Mouse (Mus musculus) forebrain, postnatal 0 days (tissue): ENCODE data around the gene Gpx4. TPM values are rescaled to one million over a fixed set of nuclear protein-coding genes. Genes with fewer than 3 reads are reported as not detected.

Source experiments
- ATAC-seq: fragments of 200-750 bp; cut with Nextera tagmentation; 2 replicates; pipeline ENCODE4 v1.8.0; 2017; ENCODE audit warnings: mild to moderate bottlenecking, moderate library complexity
- DNase-seq: peaks from one replicate; pipeline ENCODE4 v3.0.0-alpha.2; 2015
- H3K27ac ChIP-seq: fragments of 300-500 bp; sonication (generic); 2 replicates; pipeline ENCODE4 v1.5.1; 2014; ENCODE audit warnings: low read depth, mild to moderate bottlenecking, antibody characterized with exemption, low read length, moderate library complexity, mixed read lengths
- H3K27me3 ChIP-seq: fragments of 300-500 bp; sonication (generic); 2 replicates; pipeline ENCODE4 v1.6.1; 2014; ENCODE audit warnings: mild to moderate bottlenecking, low read length, mixed read lengths; ENCODE audit not compliant: insufficient read depth
- H3K36me3 ChIP-seq: fragments of 300-500 bp; sonication (generic); 2 replicates; pipeline ENCODE4 v1.6.1; 2014; ENCODE audit warnings: mild to moderate bottlenecking, moderate library complexity; ENCODE audit not compliant: insufficient read depth
- H3K4me1 ChIP-seq: fragments of 300-500 bp; sonication (generic); 2 replicates; pipeline ENCODE4 v1.6.1; 2014; ENCODE audit warnings: antibody characterized with exemption; ENCODE audit not compliant: insufficient read depth
- H3K4me2 ChIP-seq: fragments of 300-500 bp; sonication (generic); 2 replicates; pipeline ENCODE4 v1.6.1; 2014; ENCODE audit warnings: low read depth, mild to moderate bottlenecking, moderate library complexity
- H3K4me3 ChIP-seq: fragments of 300-500 bp; sonication (generic); 2 replicates; pipeline ENCODE4 v1.5.1; 2014; ENCODE audit warnings: low read depth, low read length, mixed read lengths
- H3K9ac ChIP-seq: fragments of 300-500 bp; sonication (generic); 2 replicates; pipeline ENCODE4 v1.6.1; 2014; ENCODE audit warnings: mild to moderate bottlenecking
- H3K9me3 ChIP-seq: fragments of 300-500 bp; sonication (generic); 2 replicates; pipeline ENCODE4 v1.6.1; 2016; ENCODE audit warnings: low read length
- CTCF ChIP-seq: sonication (generic); IDR thresholded peaks from 2 replicates; pipeline ENCODE4 v1.5.1; 2016; ENCODE audit warnings: antibody characterized with exemption, control low read depth, low read depth
- WGBS: fragments of 180-500 bp; shearing (Covaris S2); extraction: QIAGEN DNeasy Blood & Tissue Kit; methylation state at CpG from one replicate; pipeline ENCODE4 v1.1.7; 2014; 5-methylcytosine and 5-hydroxymethylcytosine counted together
- polyA plus RNA-seq: library from polyadenylated mRNA; unstranded; fragments of >200 nt; fragmentation: Nextera tagmentation; extraction: Ambion mirVana; gene quantifications from 2 replicates; pipeline ENCODE4 v1.2.1, GENCODE M21; 2015
- total RNA-seq: library from RNA; depleted of rRNA; stranded (reverse); fragments of >200 nt; gene quantifications from 2 replicates; pipeline ENCODE4 v1.2.3, GENCODE M21; 2014

Gene Gpx4
- total and polyA plus RNA-seq, 2 experiments from 2014 or later: 401 to 644 TPM

DNA sequence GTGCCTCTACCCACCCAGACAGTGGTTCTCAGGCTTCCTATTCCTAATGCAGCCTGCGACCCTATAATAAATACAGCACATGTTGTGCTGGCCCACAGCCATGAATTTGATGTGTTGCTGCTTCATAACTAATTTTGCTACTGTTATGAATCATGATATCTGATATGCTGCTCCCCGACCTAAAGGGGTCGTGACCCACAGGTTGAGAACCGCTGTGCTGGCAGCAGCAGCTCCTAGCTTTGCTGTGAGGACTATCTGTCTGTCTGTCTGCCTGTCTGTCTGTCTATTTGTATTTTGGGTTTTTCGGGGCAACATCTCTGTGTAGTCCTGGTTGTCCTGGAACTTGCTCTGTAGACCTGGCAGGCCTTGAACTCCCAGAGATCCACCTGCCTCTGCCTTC is 23.2 kb upstream of the Gpx4 start:
- H3K9ac ChIP-seq: no peak overlapping the region
- ATAC-seq (no peak), DNase-seq (no peak)
- no peaks in the 10 kb centered on the region for H3K36me3 ChIP-seq
- no peak for TF ChIP-seq CTCF
- no peaks in the 10 kb centered on the region for H3K9me3 ChIP-seq
- no peak overlapping the region for H3K27ac ChIP-seq
- no peaks in the 10 kb centered on the region for H3K4me1 ChIP-seq
- no peak overlapping the region for H3K4me2 ChIP-seq
- no peak overlapping the region for H3K4me3 ChIP-seq
- WGBS: 79% methylated on average over 5 of the region's 5 CpGs
- peaks cover 10% of the 10 kb centered on the region; the same call in 1 of the 2 replicates for H3K27me3 ChIP-seq

DNA sequence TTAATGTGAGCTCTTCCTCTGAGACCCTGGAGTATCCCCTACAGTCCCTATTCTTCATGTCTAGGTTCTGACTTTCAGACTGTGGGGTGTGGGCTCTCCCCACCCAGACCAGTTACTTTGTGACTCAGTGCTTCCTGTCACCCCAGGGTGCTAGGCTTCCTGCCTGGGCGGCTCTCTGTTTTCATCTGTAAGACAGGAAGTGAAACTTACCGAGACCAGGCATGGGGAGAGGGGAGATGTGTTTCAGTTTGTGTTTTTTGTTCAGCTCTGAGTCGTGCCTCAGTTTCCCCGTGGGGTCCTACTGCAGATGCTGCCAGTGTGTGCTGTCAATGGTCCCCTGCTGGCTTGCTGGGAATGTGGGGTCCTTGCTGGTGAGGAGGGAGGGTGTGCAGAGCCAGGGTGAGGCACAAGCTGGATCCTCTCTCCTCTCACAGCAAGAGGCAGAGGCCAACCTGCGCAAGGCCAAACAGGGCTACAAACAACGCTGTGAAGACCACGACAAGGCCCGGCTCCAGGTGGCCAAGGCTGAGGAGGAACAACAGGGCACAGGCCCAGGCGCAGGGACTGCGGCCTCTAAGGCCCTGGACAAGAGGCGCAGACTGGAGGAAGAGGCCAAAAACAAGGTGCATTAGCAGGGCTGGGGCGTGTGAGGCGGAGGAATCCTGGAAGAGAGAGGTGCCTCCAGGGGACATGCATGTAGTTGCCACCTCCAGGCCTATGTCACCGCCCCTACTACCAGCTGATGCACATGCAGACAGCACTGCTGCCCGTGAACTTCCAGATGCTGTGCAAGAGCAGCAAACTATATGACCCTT is 22.5 kb upstream of the Gpx4 start:
- Histone ChIP-seq H3K9me3 (no peaks in the 10 kb centered on the region), H3K4me1 (no peaks in the 10 kb centered on the region), H3K4me3 (no peak overlapping the region), H3K9ac (no peak overlapping the region), H3K27me3 (peaks cover 7% of the 10 kb centered on the region; the same call in 1 of the 2 replicates), H3K27ac (no peak overlapping the region), H3K4me2 (no peak overlapping the region), H3K36me3 (no peaks in the 10 kb centered on the region)
- no peak for TF ChIP-seq CTCF
- DNase-seq (no peak), ATAC-seq (no peak)
- 80% methylated on average over 15 of the region's 15 CpGs for WGBS

DNA sequence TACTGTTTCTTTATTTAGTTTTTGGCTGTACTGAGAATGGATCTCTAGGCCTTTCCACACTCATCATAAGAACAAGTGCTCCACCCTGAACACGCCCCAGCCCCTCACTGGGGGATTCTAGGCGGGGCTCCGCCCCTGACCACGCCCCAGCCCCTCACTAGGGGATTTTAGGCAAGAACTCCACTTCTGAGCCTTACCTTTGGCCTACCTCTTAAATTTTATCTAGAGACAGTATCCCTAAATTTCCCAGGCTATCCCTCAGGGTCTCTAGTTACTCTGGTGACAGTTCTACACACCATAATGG is 22.0 kb upstream of the Gpx4 start:
- Histone ChIP-seq H3K4me1 (no peaks in the 10 kb centered on the region), H3K9me3 (no peaks in the 10 kb centered on the region), H3K27me3 (peaks cover 7% of the 10 kb centered on the region; the same call in 1 of the 2 replicates), H3K36me3 (no peaks in the 10 kb centered on the region), H3K9ac (no peak overlapping the region), H3K27ac (no peak overlapping the region), H3K4me3 (no peak overlapping the region), H3K4me2 (no peak overlapping the region)
- ATAC-seq (no peak), DNase-seq (no peak)
- no peak for TF ChIP-seq CTCF
- WGBS: 39% methylated on average over 4 of the region's 4 CpGs

DNA sequence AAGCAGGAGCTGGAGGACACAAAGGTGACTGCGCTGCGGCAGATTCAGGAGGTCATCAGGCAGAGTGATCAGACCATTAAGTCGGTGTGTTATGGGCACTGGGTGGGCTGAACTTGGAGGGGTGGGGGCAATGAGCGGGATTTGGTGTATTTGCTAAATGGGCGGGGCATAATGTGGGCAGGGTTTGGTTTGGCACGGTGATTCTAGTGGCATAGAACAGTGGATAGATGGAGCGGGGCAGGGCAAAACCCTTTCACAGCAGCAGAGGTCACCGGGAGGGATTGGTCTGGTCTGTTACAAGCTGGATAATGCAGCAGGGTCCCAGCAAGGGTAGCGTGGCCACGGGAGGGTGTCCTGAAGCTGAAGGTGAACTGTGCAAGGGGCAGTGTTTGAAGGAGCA is 21.5 kb upstream of the Gpx4 start:
- no peak overlapping the region for H3K27ac ChIP-seq
- H3K4me1 ChIP-seq: no peaks in the 10 kb centered on the region
- no peak overlapping the region for H3K4me2 ChIP-seq
- DNase-seq (no peak), ATAC-seq (no peak)
- no peak overlapping the region for H3K9ac ChIP-seq
- no peak for TF ChIP-seq CTCF
- 0 out of 2 replicates have a peak, but pooled peaks cover 2% of the 10 kb centered on the region for H3K27me3 ChIP-seq
- no peak overlapping the region for H3K4me3 ChIP-seq
- no peaks in the 10 kb centered on the region for H3K36me3 ChIP-seq
- H3K9me3 ChIP-seq: no peaks in the 10 kb centered on the region
- WGBS: 84% methylated on average over 10 of the region's 10 CpGs

DNA sequence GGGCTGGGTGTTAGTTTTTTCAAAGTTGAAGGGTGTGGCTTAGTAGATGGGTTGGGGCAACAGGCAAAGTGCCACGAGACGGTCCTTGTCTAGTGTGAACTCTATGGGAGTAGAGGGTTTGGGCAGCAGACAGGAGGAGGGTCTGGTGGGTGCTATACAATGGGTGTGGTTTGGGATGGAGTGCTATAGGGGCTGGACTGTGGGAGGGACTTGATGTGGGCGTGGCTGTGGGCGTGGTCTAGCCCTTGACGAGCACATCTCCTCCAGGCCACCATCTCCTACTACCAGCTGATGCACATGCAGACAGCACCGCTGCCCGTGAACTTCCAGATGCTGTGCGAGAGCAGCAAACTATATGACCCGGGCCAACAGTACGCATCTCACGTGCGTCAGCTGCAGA is 21.1 kb upstream of the Gpx4 start:
- H3K4me1 ChIP-seq: no peaks in the 10 kb centered on the region
- ATAC-seq (no peak), DNase-seq (no peak)
- H3K4me2 ChIP-seq: no peak overlapping the region
- 68% methylated on average over 12 of the region's 12 CpGs for WGBS
- no peak overlapping the region for H3K27ac ChIP-seq
- no peak overlapping the region for H3K4me3 ChIP-seq
- no peaks in the 10 kb centered on the region for H3K9me3 ChIP-seq
- no peak overlapping the region for H3K9ac ChIP-seq
- no peaks in the 10 kb centered on the region for H3K27me3 ChIP-seq
- H3K36me3 ChIP-seq: no peaks in the 10 kb centered on the region
- TF ChIP-seq CTCF: no peak

DNA sequence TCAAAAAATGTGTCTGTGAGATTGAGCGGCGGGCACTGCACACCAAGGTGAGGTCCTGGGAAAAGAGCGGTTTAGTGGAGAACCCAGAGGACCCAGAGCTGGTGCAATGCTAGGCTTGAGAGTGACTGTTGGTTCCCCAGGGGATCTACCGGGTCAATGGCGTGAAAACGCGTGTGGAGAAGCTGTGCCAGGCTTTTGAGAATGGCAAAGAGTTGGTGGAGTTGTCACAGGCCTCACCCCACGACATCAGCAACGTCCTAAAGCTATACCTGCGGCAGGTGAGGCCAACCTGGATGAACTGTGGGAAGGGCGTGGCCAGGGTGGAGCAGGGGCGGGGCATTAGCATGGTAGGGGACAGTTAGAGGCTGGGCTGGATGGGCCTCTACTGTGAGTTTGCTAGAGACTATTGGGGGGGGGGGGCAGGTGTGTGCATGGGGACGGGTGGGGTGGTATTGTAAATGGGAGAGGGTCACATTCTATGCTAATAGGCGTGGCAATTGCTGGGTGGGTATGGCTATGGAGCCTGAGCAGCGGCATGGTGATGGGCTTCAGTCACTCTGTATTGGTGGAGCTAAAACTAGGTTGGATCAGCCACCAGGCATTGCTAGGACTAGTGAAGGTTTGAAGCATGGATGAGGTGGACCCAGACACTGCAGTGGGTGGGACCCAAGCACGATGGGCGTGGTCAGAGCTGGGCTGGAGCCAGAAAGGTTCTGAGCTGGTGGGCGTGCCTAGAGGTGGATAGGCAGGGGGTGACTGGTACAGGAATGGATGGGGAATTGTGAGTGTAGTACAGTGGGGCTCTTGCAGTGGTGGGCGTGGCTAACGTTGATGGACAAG is 19.1 kb upstream of the Gpx4 start:
- no peaks in the 10 kb centered on the region for H3K27me3 ChIP-seq
- H3K36me3 ChIP-seq: no peaks in the 10 kb centered on the region
- 77% methylated on average over 20 of the region's 20 CpGs for WGBS
- no peak overlapping the region for H3K4me2 ChIP-seq
- H3K27ac ChIP-seq: no peak overlapping the region
- H3K9me3 ChIP-seq: no peaks in the 10 kb centered on the region
- no peak for DNase-seq
- no peak for ATAC-seq
- TF ChIP-seq CTCF: no peak
- H3K4me1 ChIP-seq: no peaks in the 10 kb centered on the region
- no peak overlapping the region for H3K4me3 ChIP-seq
- no peak overlapping the region for H3K9ac ChIP-seq

DNA sequence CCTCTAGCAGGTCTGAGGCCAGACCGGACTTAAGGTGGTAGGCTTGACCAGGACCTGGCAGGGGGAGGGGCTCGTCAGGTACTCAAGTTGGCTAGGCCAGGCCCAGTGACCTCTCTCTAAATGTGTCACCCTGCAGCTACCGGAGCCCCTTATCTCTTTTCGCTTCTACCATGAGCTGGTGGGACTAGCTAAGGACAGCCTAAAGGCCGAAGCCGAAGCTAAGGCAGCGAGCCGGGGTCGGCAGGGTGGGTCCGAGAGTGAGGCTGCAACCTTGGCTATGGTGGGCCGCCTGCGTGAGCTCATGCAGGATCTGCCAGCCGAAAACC is 18.5 kb upstream of the Gpx4 start:
- Histone ChIP-seq H3K27me3 (no peaks in the 10 kb centered on the region), H3K4me1 (no peaks in the 10 kb centered on the region), H3K9ac (no peak overlapping the region), H3K4me2 (no peak overlapping the region), H3K36me3 (no peaks in the 10 kb centered on the region), H3K9me3 (no peaks in the 10 kb centered on the region), H3K27ac (no peak overlapping the region), H3K4me3 (no peak overlapping the region)
- ATAC-seq: no peak
- no peak for DNase-seq
- TF ChIP-seq CTCF: no peak
- WGBS: 92% methylated on average over 13 of the region's 13 CpGs
